Mouse (Mus musculus): ENCODE results near the gene Znfx1. TPM values are rescaled to one million over a fixed set of nuclear protein-coding genes. Genes with fewer than 3 reads are reported as not detected.

The Znfx1 gene
- polyA plus RNA-seq, 1 experiment from 2014 or later, result 5.5 TPM

DNA sequence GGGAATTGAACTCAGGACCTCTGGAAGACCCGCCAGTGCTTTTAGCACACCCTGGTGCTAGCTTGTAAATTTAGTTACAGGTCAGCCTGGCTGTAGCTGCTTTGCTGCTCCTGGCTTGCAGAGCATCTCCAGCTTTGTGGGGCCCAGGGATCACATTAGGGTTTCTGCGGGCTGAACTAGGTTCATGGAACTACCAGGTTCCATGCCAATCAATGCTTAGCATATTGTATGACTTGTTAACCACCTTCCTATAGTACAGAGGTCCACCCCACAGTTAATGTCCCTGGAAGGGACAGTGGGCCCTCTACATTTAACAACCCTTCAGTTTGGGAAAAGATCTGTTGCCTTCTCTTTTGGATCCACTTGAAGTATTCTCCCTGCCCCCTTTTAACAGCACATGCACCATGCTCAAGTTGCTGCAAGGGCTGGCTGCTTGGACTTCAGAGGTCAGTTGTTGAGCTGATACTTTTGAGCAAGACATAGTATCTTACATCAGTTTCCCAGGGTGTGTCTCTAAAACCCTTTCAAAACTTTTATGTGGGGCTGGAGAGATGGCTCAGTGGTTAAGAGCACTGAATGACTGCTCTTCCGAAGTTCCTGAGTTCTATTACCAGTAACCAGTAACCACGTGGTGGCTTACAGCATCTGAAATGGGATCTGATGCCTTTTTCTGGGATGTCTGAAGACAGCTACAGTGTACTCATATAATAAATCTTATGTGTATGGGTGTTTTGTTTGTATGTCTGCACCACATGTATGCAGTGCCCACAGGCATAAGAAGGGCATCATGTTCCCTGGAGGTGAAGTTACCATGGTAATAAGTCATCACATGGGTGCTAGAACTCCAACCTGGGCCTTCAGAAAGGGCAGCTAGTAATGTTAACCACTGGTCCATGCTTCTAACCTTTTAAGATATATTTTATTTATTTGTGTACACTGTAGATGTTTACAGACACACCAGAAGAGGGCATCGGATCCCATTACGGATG lies 4.0 kb upstream of the Znfx1 start:
- DNase-seq (ENCODE audit: low spot score), result peak; percentile 42
- Histone ChIP-seq H3K9me3 (replicated peaks) (no peaks in the 10 kb centered on the region), H3K27ac (replicated peaks) (no peak overlapping the region), H3K4me3 (no peak overlapping the region), H3K4me1 (peaks cover 25% of the 10 kb centered on the region), H3K36me3 (peaks cover 33% of the 10 kb centered on the region), H3K27me3 (ENCODE audit: low read depth, poor library complexity, severe bottlenecking) (no peaks in the 10 kb centered on the region)
- WGBS, result 37% methylated on average over 6 of the region's 6 CpGs

DNA sequence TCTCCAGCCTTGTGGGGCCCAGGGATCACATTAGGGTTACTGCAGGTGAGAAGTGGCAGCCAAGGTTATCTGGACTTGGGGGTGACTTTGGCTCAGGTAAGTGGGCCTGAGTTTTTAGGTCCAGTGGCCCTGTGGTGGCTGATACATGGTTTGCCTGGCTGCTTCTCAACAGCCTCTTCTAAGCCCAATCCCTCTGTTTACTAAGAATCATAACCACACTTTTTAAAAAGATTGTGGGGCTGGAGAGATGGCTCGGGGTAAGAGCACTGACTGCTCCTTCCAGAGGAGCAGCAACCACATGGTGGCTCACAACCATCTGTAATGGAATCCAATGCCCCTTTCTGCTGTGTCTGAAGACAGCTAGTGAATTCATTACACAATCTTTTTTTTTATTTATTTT lies 3.2 kb upstream of the Znfx1 start:
- DNase-seq (ENCODE audit: low spot score), result no peak
- Histone ChIP-seq H3K27ac (replicated peaks) (no peak overlapping the region), H3K27me3 (ENCODE audit: low read depth, poor library complexity, severe bottlenecking) (no peaks in the 10 kb centered on the region), H3K36me3 (peaks cover 33% of the 10 kb centered on the region), H3K4me3 (peak overlapping the region; percentile 82; the same call in 1 of the 2 replicates), H3K4me1 (peaks cover 28% of the 10 kb centered on the region), H3K9me3 (replicated peaks) (no peaks in the 10 kb centered on the region)
- WGBS, result 67% methylated on average over 1 of the region's 1 CpGs

DNA sequence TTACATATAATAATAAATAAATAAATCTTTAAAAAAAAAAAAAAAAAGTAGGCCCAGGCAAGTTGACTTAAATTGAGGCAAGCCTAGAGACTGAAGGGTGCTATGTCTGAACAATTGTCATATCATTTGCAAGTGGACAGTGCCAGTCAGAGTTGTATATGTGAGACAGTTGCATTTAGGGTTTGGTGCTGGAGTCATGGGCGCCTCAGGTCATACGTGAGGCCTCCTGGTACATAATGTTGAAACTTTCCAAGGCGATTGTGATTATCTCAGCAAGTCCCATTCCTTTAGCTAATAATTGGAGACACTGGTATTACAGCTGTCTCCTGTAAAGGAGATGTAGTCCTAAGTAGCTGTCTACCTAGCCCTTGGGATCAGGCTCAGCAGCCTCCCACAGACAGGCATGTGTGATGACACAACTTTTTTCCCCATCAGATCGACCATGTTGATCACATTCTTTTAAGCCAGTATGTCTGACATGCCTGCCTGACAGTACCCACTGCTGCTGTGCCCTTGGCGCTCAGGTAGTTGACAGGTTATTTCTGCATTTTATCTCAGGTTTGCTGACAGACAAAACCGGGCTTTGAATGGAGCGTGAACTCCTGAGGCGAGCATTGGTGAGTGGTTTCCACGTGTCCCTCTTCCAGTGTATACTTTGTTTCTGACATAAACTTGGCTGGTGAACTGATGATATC lies 1.9 kb upstream of the Znfx1 start:
- H3K4me1 ChIP-seq, result peaks cover 38% of the 10 kb centered on the region

DNA sequence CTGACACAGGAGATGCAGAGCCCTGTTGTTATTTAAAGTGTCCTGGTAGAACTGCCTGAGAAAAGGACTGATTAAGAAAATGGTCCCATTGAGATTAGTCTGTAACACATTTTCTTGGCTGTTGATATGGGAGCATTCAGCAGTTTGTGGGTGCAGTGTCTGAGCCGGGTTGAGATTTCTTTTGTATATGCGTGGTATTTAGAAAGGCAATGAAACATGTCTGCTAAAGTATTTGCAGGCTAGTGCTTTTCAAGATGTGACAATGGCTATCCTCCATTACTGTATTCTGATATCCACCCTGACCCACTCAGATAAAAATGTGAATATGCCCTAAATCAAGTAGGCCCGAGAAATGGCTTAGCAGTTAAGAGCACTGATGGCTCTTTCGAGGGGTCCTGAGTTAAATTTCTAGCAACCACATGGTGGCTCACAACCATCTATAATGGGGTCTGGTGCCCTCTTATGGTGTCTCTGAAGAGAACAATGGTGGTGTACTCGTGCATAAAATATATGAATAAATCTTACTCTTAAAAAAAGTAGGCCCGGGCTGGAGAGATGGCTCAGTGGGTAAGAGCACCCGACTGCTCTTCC lies 1.2 kb upstream of the Znfx1 start:
- Histone ChIP-seq H3K4me1 (peaks cover 42% of the 10 kb centered on the region), H3K27ac (replicated peaks) (peak overlapping the region; percentile 98), H3K9me3 (replicated peaks) (no peaks in the 10 kb centered on the region), H3K27me3 (ENCODE audit: low read depth, poor library complexity, severe bottlenecking) (no peaks in the 10 kb centered on the region), H3K36me3 (peaks cover 43% of the 10 kb centered on the region), H3K4me3 (peak overlapping the region; percentile 82)
- DNase-seq (ENCODE audit: low spot score), result no peak
- under 1% methylated on average over 7 of the region's 7 CpGs for WGBS

More for the DNA sequence above, 1.9 kb upstream of the Znfx1 start:
- H3K36me3 ChIP-seq, result peaks cover 37% of the 10 kb centered on the region
- no peaks in the 10 kb centered on the region for H3K9me3 ChIP-seq (replicated peaks)
- H3K27ac ChIP-seq (replicated peaks), result peak overlapping the region; percentile 98
- 30% methylated on average over 9 of the region's 9 CpGs for WGBS
- no peaks in the 10 kb centered on the region for H3K27me3 ChIP-seq (ENCODE audit: low read depth, poor library complexity, severe bottlenecking)
- peak overlapping the region; percentile 82 for H3K4me3 ChIP-seq
- DNase-seq (ENCODE audit: low spot score), result no peak

DNA sequence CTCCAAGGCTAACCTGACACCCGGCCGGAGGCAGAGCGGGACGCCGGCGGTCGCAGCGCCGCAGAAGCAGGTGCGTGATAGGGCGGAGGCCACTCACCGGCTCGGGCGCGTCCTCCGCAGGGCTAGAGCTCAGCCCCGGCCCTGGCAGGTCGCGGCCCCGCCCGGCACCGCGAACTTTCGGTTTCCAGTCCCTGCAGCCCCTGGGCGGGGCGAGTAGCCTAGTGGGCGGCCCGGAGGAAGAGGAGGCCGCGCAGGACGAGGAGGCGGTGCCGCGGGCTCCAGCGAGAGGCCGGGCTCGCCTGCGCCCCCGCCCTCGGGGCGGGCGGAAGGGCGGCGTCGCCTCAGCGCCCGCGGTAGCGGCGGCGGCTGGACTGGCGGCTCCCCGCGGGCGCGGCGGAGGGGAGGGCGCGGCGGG lies 311 bp downstream of the Znfx1 start:
- H3K4me3 ChIP-seq, result peak overlapping the region; percentile 82
- no peaks in the 10 kb centered on the region for H3K27me3 ChIP-seq (ENCODE audit: low read depth, poor library complexity, severe bottlenecking)
- H3K27ac ChIP-seq (replicated peaks), result peak overlapping the region; percentile 98
- H3K36me3 ChIP-seq, result peaks cover 55% of the 10 kb centered on the region
- no peaks in the 10 kb centered on the region for H3K9me3 ChIP-seq (replicated peaks)
- WGBS, result under 1% methylated on average over 42 of the region's 60 CpGs
- peaks cover 42% of the 10 kb centered on the region for H3K4me1 ChIP-seq
- DNase-seq (ENCODE audit: low spot score), result peak; percentile 89

DNA sequence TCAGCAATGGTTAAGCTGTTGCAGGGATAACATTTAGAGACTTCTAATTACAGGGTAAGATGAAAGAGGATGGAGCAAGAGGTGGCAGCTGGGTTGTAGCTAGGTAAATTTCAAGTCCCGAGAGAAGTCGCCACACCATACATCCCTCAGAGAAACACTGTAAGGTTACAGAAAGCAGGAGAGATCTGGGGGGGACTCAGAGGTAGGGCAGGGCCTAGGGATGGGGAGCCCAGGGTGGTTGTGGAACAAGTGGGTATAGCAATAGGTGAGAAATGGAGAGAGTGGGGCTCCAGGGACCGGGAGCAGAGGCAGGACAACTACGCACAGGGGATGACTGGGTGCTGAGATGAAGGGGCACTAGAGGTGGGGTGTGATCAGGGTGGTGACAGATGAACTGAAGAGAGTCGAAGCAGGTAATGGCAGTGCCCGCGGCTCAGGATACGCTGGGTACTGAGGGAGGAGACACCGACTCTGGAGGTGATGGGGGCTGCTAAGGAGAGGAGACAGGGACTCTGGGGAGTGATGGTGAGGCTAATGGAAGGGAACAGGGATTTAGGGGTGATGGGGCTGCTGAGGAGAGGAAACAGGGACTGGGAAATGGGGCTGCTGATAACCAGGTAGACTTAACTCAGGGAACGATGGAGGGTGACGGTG lies 1.3 kb downstream of the Znfx1 start:
- Histone ChIP-seq H3K36me3 (peaks cover 61% of the 10 kb centered on the region), H3K4me1 (peaks cover 42% of the 10 kb centered on the region), H3K9me3 (replicated peaks) (no peaks in the 10 kb centered on the region), H3K27me3 (ENCODE audit: low read depth, poor library complexity, severe bottlenecking) (no peaks in the 10 kb centered on the region), H3K4me3 (peak overlapping the region; percentile 82), H3K27ac (replicated peaks) (peak overlapping the region; percentile 98)
- 31% methylated on average over 11 of the region's 11 CpGs for WGBS
- no peak for DNase-seq (ENCODE audit: low spot score)

DNA sequence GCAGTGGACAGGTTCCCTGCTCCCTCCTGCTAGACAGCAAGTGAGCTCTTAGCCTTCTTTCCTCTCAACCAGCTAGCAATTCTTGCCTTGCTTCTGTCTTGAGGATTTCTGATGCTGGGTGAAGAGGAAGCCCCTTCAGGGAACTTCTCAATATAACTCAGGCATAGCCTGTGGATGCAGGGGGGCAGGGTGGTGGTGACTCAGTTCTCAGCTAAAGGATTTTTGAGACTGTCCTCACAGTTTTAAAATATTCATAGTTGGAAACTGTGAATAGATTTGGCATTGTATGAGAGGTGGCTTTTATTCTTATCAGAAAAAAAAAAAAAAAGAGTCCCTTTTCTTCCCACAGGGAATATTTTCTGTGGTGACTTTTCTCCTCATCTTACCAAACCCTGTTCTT lies 2.1 kb downstream of the Znfx1 start:
- DNase-seq (ENCODE audit: low spot score), result no peak
- peak overlapping the region; percentile 82; the same call in 1 of the 2 replicates for H3K4me3 ChIP-seq

DNA sequence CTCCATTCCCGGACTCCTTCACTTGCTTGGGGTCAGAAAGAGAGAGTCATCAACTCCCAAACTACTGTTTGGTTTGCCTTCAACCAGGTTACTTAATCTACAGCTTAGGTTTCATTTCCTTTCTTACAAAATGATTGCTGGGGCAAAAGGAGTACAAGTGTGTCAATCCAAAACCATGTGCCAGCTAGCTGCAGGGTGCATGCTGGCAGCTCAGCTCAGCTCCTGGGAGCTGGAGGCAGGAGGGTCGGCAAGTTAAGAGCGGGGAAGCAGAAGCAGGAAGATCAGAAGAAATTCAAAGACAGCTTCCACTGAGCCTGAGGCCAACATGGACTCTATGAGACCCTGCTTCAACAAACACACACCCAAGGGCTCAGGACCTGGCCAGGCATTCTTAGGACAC lies 2.5 kb downstream of the Znfx1 start:
- WGBS, result 72% methylated on average over 3 of the region's 3 CpGs
- H3K36me3 ChIP-seq, result peaks cover 61% of the 10 kb centered on the region
- no peak for DNase-seq (ENCODE audit: low spot score)
- H3K9me3 ChIP-seq (replicated peaks), result no peaks in the 10 kb centered on the region
- peak overlapping the region; percentile 16; the same call in 1 of the 2 replicates for H3K4me3 ChIP-seq
- H3K27ac ChIP-seq (replicated peaks), result no peak overlapping the region
- no peaks in the 10 kb centered on the region for H3K27me3 ChIP-seq (ENCODE audit: low read depth, poor library complexity, severe bottlenecking)
- peaks cover 37% of the 10 kb centered on the region for H3K4me1 ChIP-seq

More for the DNA sequence above, 2.1 kb downstream of the Znfx1 start:
- no peaks in the 10 kb centered on the region for H3K9me3 ChIP-seq (replicated peaks)
- H3K27me3 ChIP-seq (ENCODE audit: low read depth, poor library complexity, severe bottlenecking), result no peaks in the 10 kb centered on the region
- peaks cover 61% of the 10 kb centered on the region for H3K36me3 ChIP-seq
- H3K4me1 ChIP-seq, result peaks cover 39% of the 10 kb centered on the region
- H3K27ac ChIP-seq (replicated peaks), result no peak overlapping the region

DNA sequence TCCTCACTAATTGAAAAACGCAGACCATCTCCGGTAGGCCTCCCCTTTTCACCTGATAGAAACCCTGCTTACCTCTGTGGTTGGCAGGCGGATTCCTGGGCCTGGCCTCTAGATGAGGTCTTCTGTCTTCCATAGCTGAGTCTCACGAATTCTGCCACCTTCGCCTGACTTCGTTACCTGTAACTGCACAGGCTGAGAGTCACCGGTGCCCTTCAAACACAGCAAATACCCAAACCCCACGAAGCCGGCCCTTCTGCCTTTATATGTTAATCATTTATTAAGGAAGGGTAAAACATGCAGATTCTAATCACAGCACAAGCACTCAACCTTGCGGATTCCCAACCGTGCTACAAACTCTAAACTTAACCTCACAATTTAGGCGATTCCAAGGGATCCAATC lies 2.9 kb downstream of the Znfx1 start:
- no peak overlapping the region for H3K27ac ChIP-seq (replicated peaks)
- H3K27me3 ChIP-seq (ENCODE audit: low read depth, poor library complexity, severe bottlenecking), result no peaks in the 10 kb centered on the region
- no peak overlapping the region for H3K4me3 ChIP-seq
- no peak for DNase-seq (ENCODE audit: low spot score)
- H3K9me3 ChIP-seq (replicated peaks), result no peaks in the 10 kb centered on the region
- peaks cover 33% of the 10 kb centered on the region for H3K4me1 ChIP-seq
- H3K36me3 ChIP-seq, result peaks cover 61% of the 10 kb centered on the region
- WGBS, result 64% methylated on average over 12 of the region's 12 CpGs

DNA sequence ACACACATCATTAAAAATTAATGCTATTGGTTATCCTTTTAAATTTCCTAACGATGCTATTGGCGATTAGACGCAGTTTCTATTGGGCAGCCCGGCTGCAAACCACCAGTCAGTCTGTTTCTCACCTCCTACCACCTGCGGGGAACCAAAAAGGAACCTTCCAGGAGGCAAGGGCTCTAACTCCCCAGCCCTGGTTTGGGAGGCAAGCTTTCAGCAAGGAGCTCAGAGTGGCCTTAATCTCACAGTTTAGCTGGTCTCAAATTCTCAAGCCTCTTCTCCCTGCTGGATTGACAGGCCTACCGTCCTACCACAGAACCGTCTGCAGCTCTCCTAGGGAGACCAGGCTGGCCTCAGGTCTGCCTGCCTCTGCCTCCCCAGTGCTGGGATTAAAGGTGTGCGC lies 3.3 kb downstream of the Znfx1 start:
- no peak for DNase-seq (ENCODE audit: low spot score)
- H3K36me3 ChIP-seq, result peaks cover 61% of the 10 kb centered on the region

DNA sequence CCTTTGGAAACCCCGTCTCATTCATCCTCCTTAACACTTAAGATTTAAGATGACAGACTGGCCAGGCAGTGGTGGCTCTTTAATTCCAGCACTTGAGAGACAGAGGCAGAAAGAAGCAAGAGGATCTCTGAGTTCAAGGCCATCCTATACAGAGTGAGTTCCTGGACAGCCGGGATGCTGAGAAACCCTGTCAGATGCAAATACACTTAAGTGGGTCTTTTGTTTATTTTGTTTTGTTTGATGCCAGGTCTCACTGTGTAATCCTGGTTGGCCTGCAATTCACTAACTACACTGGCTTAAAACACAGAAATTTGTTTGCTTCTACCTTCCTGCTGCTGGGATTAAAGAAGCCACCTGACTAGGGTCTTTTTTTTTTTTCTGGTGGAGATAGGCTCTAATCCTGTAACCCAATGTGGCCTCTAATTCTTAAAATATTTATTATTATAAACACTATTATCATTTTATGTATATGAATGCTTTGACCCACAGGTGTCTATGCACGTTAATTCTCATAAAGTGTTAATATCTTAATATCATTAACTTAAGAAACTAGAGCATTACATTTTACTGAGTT lies 3.9 kb downstream of the Znfx1 start:
- Histone ChIP-seq H3K27me3 (ENCODE audit: low read depth, poor library complexity, severe bottlenecking) (no peaks in the 10 kb centered on the region), H3K4me1 (peaks cover 28% of the 10 kb centered on the region), H3K9me3 (replicated peaks) (no peaks in the 10 kb centered on the region), H3K4me3 (no peak overlapping the region), H3K36me3 (peaks cover 62% of the 10 kb centered on the region), H3K27ac (replicated peaks) (no peak overlapping the region)
- DNase-seq (ENCODE audit: low spot score), result no peak
- 70% methylated on average over 3 of the region's 3 CpGs for WGBS

More for the DNA sequence above, 3.3 kb downstream of the Znfx1 start:
- Histone ChIP-seq H3K27me3 (ENCODE audit: low read depth, poor library complexity, severe bottlenecking) (no peaks in the 10 kb centered on the region), H3K4me1 (peaks cover 28% of the 10 kb centered on the region), H3K27ac (replicated peaks) (no peak overlapping the region), H3K4me3 (no peak overlapping the region), H3K9me3 (replicated peaks) (no peaks in the 10 kb centered on the region)
- 43% methylated on average over 8 of the region's 8 CpGs for WGBS

DNA sequence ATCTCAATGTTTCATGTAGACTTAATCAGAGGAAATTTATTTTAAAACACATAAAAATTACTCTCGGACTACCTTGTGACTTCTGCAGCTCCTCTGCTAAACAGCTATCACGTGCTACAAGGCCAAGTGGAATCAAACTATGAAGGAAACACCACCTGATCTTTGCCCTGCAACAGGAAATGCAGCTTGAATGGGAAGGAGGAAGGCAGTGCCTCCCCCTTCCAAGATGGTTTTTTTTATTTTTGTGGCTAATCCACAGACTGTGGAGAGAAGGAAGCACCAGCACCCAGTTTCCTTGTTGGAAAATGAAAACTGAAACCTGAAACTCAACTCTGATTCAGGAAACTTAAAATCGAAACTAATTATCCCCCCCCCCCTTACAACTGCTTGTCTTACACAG lies 4.6 kb downstream of the Znfx1 start:
- Histone ChIP-seq H3K27me3 (ENCODE audit: low read depth, poor library complexity, severe bottlenecking) (no peaks in the 10 kb centered on the region), H3K4me3 (no peak overlapping the region), H3K36me3 (peaks cover 64% of the 10 kb centered on the region), H3K9me3 (replicated peaks) (no peaks in the 10 kb centered on the region), H3K4me1 (peaks cover 32% of the 10 kb centered on the region), H3K27ac (replicated peaks) (no peak overlapping the region)
- WGBS, result 81% methylated on average over 3 of the region's 3 CpGs
- DNase-seq (ENCODE audit: low spot score), result no peak

Measured in midbrain, embryonic 10.5 days (tissue).